Mouse (Mus musculus) forebrain, embryonic 10.5 days (tissue): ENCODE results near the gene Adam11. TPM values are rescaled to one million over a fixed set of nuclear protein-coding genes. Genes with fewer than 3 reads are reported as not detected.

Experiments used
- DNase-seq: peaks from one replicate; pipeline ENCODE4 v3.0.0-alpha.2; 2017; ENCODE audit warnings: low spot score; ENCODE audit errors: extremely low spot score
- H3K27ac ChIP-seq: fragments of 300-500 bp; sonication (generic); 2 replicates; pipeline ENCODE4 v1.5.1; 2016; ENCODE audit warnings: mild to moderate bottlenecking
- H3K27me3 ChIP-seq: fragments of 300-500 bp; sonication (generic); 2 replicates; pipeline ENCODE4 v1.6.1; 2016; ENCODE audit warnings: mild to moderate bottlenecking; ENCODE audit not compliant: poor library complexity, severe bottlenecking
- H3K36me3 ChIP-seq: fragments of 300-500 bp; sonication (generic); replicated peaks from 2 replicates; pipeline ENCODE4 v1.6.1; 2016; ENCODE audit warnings: mild to moderate bottlenecking, moderate library complexity
- H3K4me1 ChIP-seq: fragments of 300-500 bp; sonication (generic); 2 replicates; pipeline ENCODE4 v1.6.1; 2016
- H3K4me3 ChIP-seq: fragments of 300-500 bp; sonication (generic); 2 replicates; pipeline ENCODE4 v1.5.1; 2016; ENCODE audit warnings: mild to moderate bottlenecking, moderate library complexity
- H3K9me3 ChIP-seq: fragments of 300-500 bp; sonication (generic); 2 replicates; pipeline ENCODE4 v1.6.1; 2016; ENCODE audit warnings: mild to moderate bottlenecking, moderate library complexity
- WGBS: fragments of 180-500 bp; shearing (Covaris S2); methylation state at CpG from one replicate; pipeline ENCODE4 v1.1.7; 2016; 5-methylcytosine and 5-hydroxymethylcytosine counted together
- polyA plus RNA-seq: library from polyadenylated mRNA; unstranded; fragments of >200 nt; fragmentation: Nextera tagmentation; extraction: Ambion mirVana; gene quantifications from 2 replicates; pipeline ENCODE4 v1.2.1, GENCODE M21; 2016

The Adam11 gene
- polyA plus RNA-seq, 1 experiment from 2014 or later, result 13.2 TPM

DNA sequence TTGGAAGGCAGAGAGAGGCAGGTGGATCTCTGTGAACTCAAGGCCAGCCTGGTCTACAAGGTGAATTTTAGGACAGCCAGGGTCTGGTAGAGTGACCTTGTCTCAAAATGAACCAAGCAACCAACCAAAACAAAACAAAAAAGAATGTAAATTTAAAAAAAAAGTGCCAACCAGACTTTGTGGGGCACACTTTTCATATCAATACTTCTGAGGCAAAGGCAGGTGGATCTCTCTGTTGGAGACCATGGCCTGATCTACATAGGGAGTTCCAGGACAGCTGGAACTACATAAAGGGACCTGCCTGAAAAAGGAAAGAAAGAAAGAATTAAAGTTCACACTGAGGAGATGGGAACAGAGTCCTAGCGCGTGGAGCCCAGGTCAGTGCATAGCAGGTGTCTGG is 65.2 kb downstream of the Adam11 start:
- H3K9me3 ChIP-seq, result 0 out of 2 replicates have a peak, but pooled peaks cover 2% of the 10 kb centered on the region
- 69% methylated on average over 2 of the region's 2 CpGs for WGBS
- H3K27me3 ChIP-seq, result peaks cover 6% of the 10 kb centered on the region; the same call in 1 of the 2 replicates

DNA sequence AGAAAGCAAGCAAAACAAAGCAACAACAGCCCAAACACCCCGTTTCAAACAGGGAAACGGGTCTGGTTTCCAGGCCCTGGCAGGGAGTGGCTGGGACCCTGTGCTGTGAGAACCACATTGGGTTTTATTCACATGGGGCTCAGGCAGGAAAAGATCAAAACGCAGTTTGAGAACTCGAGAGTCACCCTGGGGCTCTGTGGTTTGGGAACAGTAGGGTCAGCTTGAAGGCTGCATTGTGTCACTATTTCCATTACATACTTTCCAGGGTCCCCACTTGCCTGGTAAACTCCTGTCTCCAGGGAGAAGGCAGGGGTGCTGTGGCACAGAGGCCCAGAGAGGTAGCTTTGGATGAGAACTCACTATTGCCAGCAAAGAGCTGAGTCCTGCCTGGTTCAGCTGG is 65.9 kb downstream of the Adam11 start:
- Histone ChIP-seq H3K36me3 (no peaks in the 10 kb centered on the region), H3K4me1 (no peaks in the 10 kb centered on the region), H3K9me3 (0 out of 2 replicates have a peak, but pooled peaks cover 2% of the 10 kb centered on the region), H3K27me3 (peaks cover 5% of the 10 kb centered on the region; the same call in 1 of the 2 replicates), H3K4me3 (no peak overlapping the region), H3K27ac (no peak overlapping the region)
- 71% methylated on average over 4 of the region's 4 CpGs for WGBS
- no peak for DNase-seq

More for the DNA sequence above, 65.2 kb downstream of the Adam11 start:
- H3K4me1 ChIP-seq, result no peaks in the 10 kb centered on the region
- H3K36me3 ChIP-seq, result no peaks in the 10 kb centered on the region
- DNase-seq, result no peak
- no peak overlapping the region for H3K27ac ChIP-seq
- no peak overlapping the region for H3K4me3 ChIP-seq

Other genes with a start within 250 kb of the Adam11 start
- gene Gpatch8, start 205.0 kb upstream of the Adam11 start, polyA plus RNA-seq, result 58.7 and 62.3 TPM in 2 replicates
- gene Gm11627, start 182.0 kb upstream of the Adam11 start, polyA plus RNA-seq, result 11.8 and 13.1 TPM in 2 replicates
- 39.2 and 42.2 TPM in 2 replicates for gene Fzd2, start 157.0 kb upstream of the Adam11 start, polyA plus RNA-seq
- 0.10 and 0.15 TPM in 2 replicates for gene Meioc, start 97.7 kb upstream of the Adam11 start, polyA plus RNA-seq
- 61.7 and 65.8 TPM in 2 replicates for gene Ccdc43, start 63.7 kb upstream of the Adam11 start, polyA plus RNA-seq
- gene Gjc1, start 58.3 kb downstream of the Adam11 start, polyA plus RNA-seq, result 86.0 and 87.4 TPM in 2 replicates
- gene Higd1b, start 74.4 kb downstream of the Adam11 start, polyA plus RNA-seq, result not detected in 2 replicates
- 376 and 379 TPM in 2 replicates for gene Eftud2, start 119.5 kb downstream of the Adam11 start, polyA plus RNA-seq
- gene Ccdc103, start 119.8 kb downstream of the Adam11 start, polyA plus RNA-seq, result 2.0 and 2.9 TPM in 2 replicates
- 0.09 TPM in 1 of 2 replicates, not detected in the other for gene Fam187a, start 123.7 kb downstream of the Adam11 start, polyA plus RNA-seq
- gene Gfap, start 139.5 kb downstream of the Adam11 start, polyA plus RNA-seq, result 0.09 and 0.10 TPM in 2 replicates
- gene Kif18b, start 163.7 kb downstream of the Adam11 start, polyA plus RNA-seq, result 14.5 and 15.5 TPM in 2 replicates
- gene C1ql1, start 185.2 kb downstream of the Adam11 start, polyA plus RNA-seq, result 2.6 and 2.8 TPM in 2 replicates